Mouse (Mus musculus): Measurements from ENCODE around the gene Sp2.

Gene Sp2

GRCm38 (mm10) chr11:96941989-96942590 lies 40.7 kb downstream of the Sp2 start:
- in situ Hi-C loops (cut with MboI; ENCODE audit: low sequenced_read_pairs), result no loop called here

- in situ Hi-C loops (cut with MboI; ENCODE audit: low sequenced_read_pairs), result no loop called here
Measured at GRCm38 (mm10) chr11:96940578-96941465, 41.9 kb downstream of the Sp2 start.

- in situ Hi-C loops (cut with MboI; ENCODE audit: low sequenced_read_pairs), result no loop called here
Measured at GRCm38 (mm10) chr11:96938426-96938800, 44.3 kb downstream of the Sp2 start.

- in situ Hi-C loops (cut with MboI; ENCODE audit: low sequenced_read_pairs), result no loop called here
Measured at GRCm38 (mm10) chr11:96937549-96938425, 45.0 kb downstream of the Sp2 start.

GRCm38 (mm10) chr11:96935872-96936650 lies 46.7 kb downstream of the Sp2 start:
- in situ Hi-C loops (cut with MboI; ENCODE audit: low sequenced_read_pairs), result no loop called here

GRCm38 (mm10) chr11:96934921-96935356 lies 47.8 kb downstream of the Sp2 start:
- in situ Hi-C loops (cut with MboI; ENCODE audit: low sequenced_read_pairs), result no loop called here

GRCm38 (mm10) chr11:96933562-96934276 lies 49.0 kb downstream of the Sp2 start:
- in situ Hi-C loops (cut with MboI; ENCODE audit: low sequenced_read_pairs), result no loop called here

- in situ Hi-C loops (cut with MboI; ENCODE audit: low sequenced_read_pairs), result no loop called here
Measured at GRCm38 (mm10) chr11:96931327-96932062, 51.3 kb downstream of the Sp2 start.

- in situ Hi-C loops (cut with MboI; ENCODE audit: low sequenced_read_pairs), result loop anchor here (5.0 kb wide), 1 partner anchor 32 kb away; no protein-coding TSS in a partner anchor
Measured at GRCm38 (mm10) chr11:96929766-96930331, 52.9 kb downstream of the Sp2 start.

- in situ Hi-C loops (cut with MboI; ENCODE audit: low sequenced_read_pairs), result loop anchor here (5.0 kb wide), 1 partner anchor 33 kb away; no protein-coding TSS in a partner anchor
Measured at GRCm38 (mm10) chr11:96929096-96929765, 53.5 kb downstream of the Sp2 start.

- in situ Hi-C loops (cut with MboI; ENCODE audit: low sequenced_read_pairs), result loop anchor here (5.0 kb wide), 1 partner anchor 34 kb away; no protein-coding TSS in a partner anchor
Measured at GRCm38 (mm10) chr11:96928691-96929090, 54.1 kb downstream of the Sp2 start.

- in situ Hi-C loops (cut with MboI; ENCODE audit: low sequenced_read_pairs), result loop anchor here (5.0 kb wide), 1 partner anchor 34 kb away; no protein-coding TSS in a partner anchor
Measured at GRCm38 (mm10) chr11:96928088-96928487, 54.7 kb downstream of the Sp2 start, which contains the start of gene Prr15l. Gene Prr15l, plus strand, starts transcription at chr11:96928104.

GRCm38 (mm10) chr11:96926587-96926986 lies 56.2 kb downstream of the Sp2 start:
- in situ Hi-C loops (cut with MboI; ENCODE audit: low sequenced_read_pairs), result loop anchor here (5.0 kb wide), 1 partner anchor 36 kb away; no protein-coding TSS in a partner anchor

GRCm38 (mm10) chr11:96925469-96926148 lies 57.1 kb downstream of the Sp2 start:
- in situ Hi-C loops (cut with MboI; ENCODE audit: low sequenced_read_pairs), result loop anchor here (5.0 kb wide), 1 partner anchor 37 kb away; no protein-coding TSS in a partner anchor

- in situ Hi-C loops (cut with MboI; ENCODE audit: low sequenced_read_pairs), result loop anchor here (5.0 kb wide), 1 partner anchor 37 kb away; no protein-coding TSS in a partner anchor
Measured at GRCm38 (mm10) chr11:96924861-96925260, 57.9 kb downstream of the Sp2 start.

GRCm38 (mm10) chr11:96919003-96919402 lies 63.8 kb downstream of the Sp2 start:
- in situ Hi-C loops (cut with MboI; ENCODE audit: low sequenced_read_pairs), result loop anchor here (10.0 kb wide), 1 partner anchor 54 kb away; no protein-coding TSS in a partner anchor

- in situ Hi-C loops (cut with MboI; ENCODE audit: low sequenced_read_pairs), result loop anchor here (10.0 kb wide), 1 partner anchor 53 kb away; no protein-coding TSS in a partner anchor
Measured at GRCm38 (mm10) chr11:96917415-96917814, 65.3 kb downstream of the Sp2 start.

All from CH12F3 (cell line).